Mouse (Mus musculus) spleen, adult 2 months (tissue): ENCODE results near the gene Impdh2.

Source experiments
- CTCF ChIP-seq: fragments of 200-500 bp; IDR thresholded peaks from 2 replicates; pipeline ENCODE4 v1.5.1; 2011; ENCODE audit warnings: mild to moderate bottlenecking, inconsistent platforms; ENCODE audit not compliant: insufficient read depth, insufficient read length, insufficient replicate concordance; ENCODE audit errors: extremely low read depth
- POLR2A ChIP-seq: fragments of 200-500 bp; IDR thresholded peaks from 2 replicates; pipeline ENCODE4 v1.6.1; 2011; ENCODE audit warnings: low read depth, low read length, inconsistent platforms

- no peak for TF ChIP-seq CTCF
- no peak for TF ChIP-seq POLR2A
These were observed 3.6 kb downstream of the Impdh2 start for GRCm38 (mm10) chr9:108563671-108564070.
